Mouse (Mus musculus) heart, embryonic 13.5 days (tissue): Measurements from ENCODE around the gene Tnfsf14. TPM values are rescaled to one million over a fixed set of nuclear protein-coding genes. Genes with fewer than 3 reads are reported as not detected.

ENCODE experiments used
- ATAC-seq: fragments of 200-750 bp; cut with Nextera tagmentation; 2 replicates; pipeline ENCODE4 v1.8.0; 2017; ENCODE audit warnings: moderate TSS enrichment; ENCODE audit not compliant: insufficient number of reproducible peaks, low FRiP score, low TSS enrichment; ENCODE audit errors: extremely low read depth
- H3K27ac ChIP-seq: fragments of 300-500 bp; sonication (generic); replicated peaks from 2 replicates; pipeline ENCODE4 v1.5.1; 2015; ENCODE audit warnings: moderate library complexity, mild to moderate bottlenecking, inconsistent platforms
- H3K27me3 ChIP-seq: fragments of 300-500 bp; sonication (generic); replicated peaks from 2 replicates; pipeline ENCODE4 v1.6.1; 2015; ENCODE audit warnings: mild to moderate bottlenecking, inconsistent platforms
- H3K36me3 ChIP-seq: fragments of 300-500 bp; sonication (generic); 2 replicates; pipeline ENCODE4 v1.6.1; 2015; ENCODE audit warnings: mild to moderate bottlenecking, inconsistent platforms
- H3K4me1 ChIP-seq: fragments of 300-500 bp; sonication (generic); 2 replicates; pipeline ENCODE4 v1.6.1; 2015; ENCODE audit warnings: inconsistent platforms
- H3K4me2 ChIP-seq: fragments of 300-500 bp; sonication (generic); 2 replicates; pipeline ENCODE4 v1.6.1; 2015; ENCODE audit warnings: inconsistent platforms, mild to moderate bottlenecking, moderate library complexity
- H3K4me3 ChIP-seq: fragments of 300-500 bp; sonication (generic); 2 replicates; pipeline ENCODE4 v1.5.1; 2015; ENCODE audit warnings: moderate library complexity, mild to moderate bottlenecking, inconsistent platforms
- H3K9ac ChIP-seq: fragments of 300-500 bp; sonication (generic); 2 replicates; pipeline ENCODE4 v1.6.1; 2015; ENCODE audit warnings: inconsistent platforms, mild to moderate bottlenecking, moderate library complexity
- H3K9me3 ChIP-seq: fragments of 300-500 bp; sonication (generic); 2 replicates; pipeline ENCODE4 v1.6.1; 2016; ENCODE audit warnings: inconsistent platforms
- WGBS: fragments of 180-500 bp; shearing (Covaris S2); methylation state at CpG from one replicate; pipeline ENCODE4 v1.1.7; 2015; ENCODE audit warnings: mixed read lengths; 5-methylcytosine and 5-hydroxymethylcytosine counted together
- polyA plus RNA-seq: library from polyadenylated mRNA; unstranded; fragments of >200 nt; fragmentation: Nextera tagmentation; extraction: Ambion mirVana; gene quantifications from 2 replicates; pipeline ENCODE4 v1.2.1, GENCODE M21; 2015

Tnfsf14 gene
- polyA plus RNA-seq, 1 experiment from 2014 or later = 0.28 TPM

GRCm38 (mm10) chr17:57198252-57198651 lies 4.3 kb upstream of the Tnfsf14 start:
- Histone ChIP-seq H3K4me2 (no peak overlapping the region), H3K9ac (no peak overlapping the region), H3K4me1 (no peaks in the 10 kb centered on the region), H3K36me3 (no peaks in the 10 kb centered on the region), H3K27me3 (no peaks in the 10 kb centered on the region; the same call in 1 of the 2 replicates), H3K9me3 (no peaks in the 10 kb centered on the region), H3K27ac (no peak overlapping the region), H3K4me3 (no peak overlapping the region)
- ATAC-seq = no peak
- 53% methylated on average over 3 of the region's 3 CpGs for WGBS

- Histone ChIP-seq H3K27ac (no peak overlapping the region), H3K9me3 (no peaks in the 10 kb centered on the region), H3K9ac (no peak overlapping the region), H3K4me3 (no peak overlapping the region), H3K4me1 (no peaks in the 10 kb centered on the region), H3K36me3 (no peaks in the 10 kb centered on the region), H3K4me2 (no peak overlapping the region), H3K27me3 (no peaks in the 10 kb centered on the region)
- 68% methylated on average over 8 of the region's 8 CpGs for WGBS
- ATAC-seq = no peak
Observed at GRCm38 (mm10) chr17:57195326-57196010, 1.5 kb upstream of the Tnfsf14 start.

- Histone ChIP-seq H3K4me1 (no peaks in the 10 kb centered on the region), H3K36me3 (no peaks in the 10 kb centered on the region), H3K9ac (no peak overlapping the region), H3K4me2 (no peak overlapping the region), H3K9me3 (no peaks in the 10 kb centered on the region), H3K27ac (no peak overlapping the region), H3K4me3 (no peak overlapping the region), H3K27me3 (no peaks in the 10 kb centered on the region)
- ATAC-seq = no peak
- 63% methylated on average over 3 of the region's 3 CpGs for WGBS
Observed at GRCm38 (mm10) chr17:57194771-57195170, 794 bp upstream of the Tnfsf14 start.

- Histone ChIP-seq H3K4me2 (no peak overlapping the region), H3K9me3 (no peaks in the 10 kb centered on the region), H3K4me3 (no peak overlapping the region), H3K9ac (no peak overlapping the region), H3K27ac (no peak overlapping the region), H3K4me1 (no peaks in the 10 kb centered on the region), H3K36me3 (no peaks in the 10 kb centered on the region), H3K27me3 (no peaks in the 10 kb centered on the region)
- WGBS = 58% methylated on average over 12 of the region's 12 CpGs
- no peak for ATAC-seq
Observed at GRCm38 (mm10) chr17:57188510-57189192, 5.3 kb downstream of the Tnfsf14 start.

GRCm38 (mm10) chr17:57185641-57186040 lies 8.3 kb downstream of the Tnfsf14 start:
- no peak for ATAC-seq
- WGBS = 35% methylated on average over 2 of the region's 2 CpGs
- no peak overlapping the region for H3K27ac ChIP-seq
- no peaks in the 10 kb centered on the region for H3K9me3 ChIP-seq
- no peak overlapping the region for H3K9ac ChIP-seq
- H3K4me3 ChIP-seq = no peak overlapping the region
- H3K27me3 ChIP-seq = 0 out of 2 replicates have a peak, but pooled peaks cover 3% of the 10 kb centered on the region
- H3K4me2 ChIP-seq = no peak overlapping the region
- H3K36me3 ChIP-seq = no peaks in the 10 kb centered on the region
- no peaks in the 10 kb centered on the region for H3K4me1 ChIP-seq

- Histone ChIP-seq H3K4me1 (no peaks in the 10 kb centered on the region), H3K9me3 (no peaks in the 10 kb centered on the region), H3K4me2 (no peak overlapping the region), H3K27ac (no peak overlapping the region), H3K27me3 (0 out of 2 replicates have a peak, but pooled peaks cover 3% of the 10 kb centered on the region), H3K4me3 (no peak overlapping the region), H3K36me3 (no peaks in the 10 kb centered on the region), H3K9ac (no peak overlapping the region)
- no peak for ATAC-seq
- WGBS = 49% methylated on average over 3 of the region's 3 CpGs
Observed at GRCm38 (mm10) chr17:57182871-57183270, 11.1 kb downstream of the Tnfsf14 start.

GRCm38 (mm10) chr17:57180363-57180762 lies 13.6 kb downstream of the Tnfsf14 start:
- Histone ChIP-seq H3K36me3 (no peaks in the 10 kb centered on the region), H3K4me2 (no peak overlapping the region), H3K4me1 (no peaks in the 10 kb centered on the region), H3K9ac (no peak overlapping the region), H3K27ac (no peak overlapping the region), H3K9me3 (no peaks in the 10 kb centered on the region), H3K4me3 (no peak overlapping the region), H3K27me3 (0 out of 2 replicates have a peak, but pooled peaks cover 3% of the 10 kb centered on the region)
- no peak for ATAC-seq
- 32% methylated on average over 8 of the region's 8 CpGs for WGBS

GRCm38 (mm10) chr17:57173351-57173750 lies 20.6 kb downstream of the Tnfsf14 start:
- Histone ChIP-seq H3K9ac (no peak overlapping the region), H3K27ac (no peak overlapping the region), H3K4me1 (0 out of 2 replicates have a peak, but pooled peaks cover 5% of the 10 kb centered on the region), H3K36me3 (no peaks in the 10 kb centered on the region), H3K9me3 (no peaks in the 10 kb centered on the region), H3K4me3 (no peak overlapping the region), H3K4me2 (no peak overlapping the region), H3K27me3 (no peaks in the 10 kb centered on the region)
- 34% methylated on average over 4 of the region's 4 CpGs for WGBS
- no peak for ATAC-seq

- H3K27ac ChIP-seq = no peak overlapping the region
- ATAC-seq = no peak
- no peaks in the 10 kb centered on the region for H3K9me3 ChIP-seq
- WGBS = 41% methylated on average over 5 of the region's 5 CpGs
- H3K36me3 ChIP-seq = no peaks in the 10 kb centered on the region
- 0 out of 2 replicates have a peak, but pooled peaks cover 5% of the 10 kb centered on the region for H3K4me1 ChIP-seq
- no peak overlapping the region for H3K9ac ChIP-seq
- no peaks in the 10 kb centered on the region for H3K27me3 ChIP-seq
- no peak overlapping the region for H3K4me3 ChIP-seq
- H3K4me2 ChIP-seq = no peak overlapping the region
Observed at GRCm38 (mm10) chr17:57172378-57172777, 21.6 kb downstream of the Tnfsf14 start.

- WGBS = 42% methylated on average over 5 of the region's 5 CpGs
- Histone ChIP-seq H3K4me3 (no peak overlapping the region), H3K36me3 (no peaks in the 10 kb centered on the region), H3K4me1 (0 out of 2 replicates have a peak, but pooled peaks cover 5% of the 10 kb centered on the region), H3K9me3 (no peaks in the 10 kb centered on the region), H3K4me2 (no peak overlapping the region), H3K27me3 (no peaks in the 10 kb centered on the region; the same call in 1 of the 2 replicates), H3K9ac (no peak overlapping the region), H3K27ac (no peak overlapping the region)
- no peak for ATAC-seq
Observed at GRCm38 (mm10) chr17:57170616-57171260, 23.2 kb downstream of the Tnfsf14 start.
